Mouse (Mus musculus): ENCODE data around the gene Tanc1.

Gene Tanc1

DNA sequence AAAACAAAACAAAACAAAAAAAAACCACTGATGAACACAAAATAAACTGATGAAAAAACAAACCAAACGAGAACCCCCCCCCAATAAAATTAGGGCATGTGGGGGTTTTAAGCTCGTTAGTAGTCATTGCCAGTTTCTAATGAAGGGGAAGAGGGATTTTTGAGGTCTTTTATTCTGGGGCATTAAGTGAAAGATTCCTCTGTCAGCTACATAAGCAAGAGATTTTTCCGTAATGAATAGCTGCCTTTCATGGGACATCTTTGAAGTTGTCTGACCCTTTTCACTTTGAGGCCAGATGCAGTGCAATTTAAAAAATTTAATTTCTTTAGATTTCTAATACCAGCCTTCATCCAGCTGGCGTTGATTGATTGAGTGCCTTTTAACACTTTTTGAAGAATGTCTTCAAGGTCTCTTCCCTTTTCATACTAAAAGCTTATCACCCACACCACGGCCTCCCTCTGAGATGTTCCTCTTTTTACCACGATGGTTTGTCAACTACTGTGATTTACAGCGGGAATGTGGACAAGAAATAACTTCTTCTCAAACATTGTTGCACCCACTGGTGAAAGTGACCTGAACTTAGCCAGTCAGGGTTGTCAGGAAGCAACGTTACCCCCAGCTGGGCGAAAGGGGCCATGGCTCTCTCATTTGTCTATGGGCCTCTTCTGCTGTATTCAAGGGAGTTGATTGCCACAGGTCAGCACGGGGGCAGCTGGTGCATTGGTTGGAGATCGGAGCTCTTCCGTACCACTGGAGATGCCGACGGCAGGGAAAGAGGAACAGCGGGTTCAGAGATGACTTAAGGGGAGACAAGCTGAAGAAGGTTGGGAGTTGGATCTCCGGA is 76.6 kb downstream of the Tanc1 start:
- Histone ChIP-seq H3K9me3 (ENCODE audit: low read length) (no peaks in the 10 kb centered on the region), H3K4me1 (replicated peaks; ENCODE audit: low read depth, low read length) (peaks cover 71% of the 10 kb centered on the region), H3K4me3 (replicated peaks; ENCODE audit: low read length) (no peak overlapping the region), H3K36me3 (ENCODE audit: insufficient read depth, low read length) (peaks cover 32% of the 10 kb centered on the region), H3K27me3 (ENCODE audit: insufficient read depth, low read length) (no peaks in the 10 kb centered on the region)
- TF ChIP-seq NANOG (IDR thresholded peaks at IDR 0.05; ENCODE audit: borderline replicate concordance, low read length) (no peak), CTCF (conservative IDR thresholded peaks at IDR 0.05; ENCODE audit: low read length) (no peak), POU5F1 (IDR thresholded peaks at IDR 0.05; ENCODE audit: borderline replicate concordance, low read length) (no peak)

DNA sequence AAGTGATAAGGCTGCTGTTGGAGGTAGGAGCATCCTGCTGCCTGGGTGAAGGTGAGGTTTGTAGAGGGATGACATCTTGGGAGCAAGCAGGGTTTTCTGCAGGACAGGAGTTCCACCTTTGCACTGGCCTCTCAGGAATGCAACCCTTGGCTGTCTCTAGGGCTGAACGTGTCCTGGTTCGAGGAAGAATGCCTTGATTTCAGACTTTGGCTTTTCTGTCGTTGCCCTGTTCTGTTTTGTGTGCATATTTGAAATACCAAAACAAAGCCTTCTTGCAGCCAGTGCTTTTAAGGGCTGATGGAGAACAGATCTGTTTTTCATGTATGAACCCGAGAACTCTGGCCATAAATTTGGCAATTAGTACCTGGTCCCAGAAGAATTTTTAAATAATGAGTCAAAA is 79.3 kb downstream of the Tanc1 start:
- Histone ChIP-seq H3K27me3 (ENCODE audit: insufficient read depth, low read length) (no peaks in the 10 kb centered on the region), H3K4me1 (replicated peaks; ENCODE audit: low read depth, low read length) (peaks cover 57% of the 10 kb centered on the region), H3K36me3 (ENCODE audit: insufficient read depth, low read length) (peaks cover 40% of the 10 kb centered on the region), H3K9me3 (ENCODE audit: low read length) (no peaks in the 10 kb centered on the region), H3K4me3 (replicated peaks; ENCODE audit: low read length) (no peak overlapping the region)
- TF ChIP-seq POU5F1 (IDR thresholded peaks at IDR 0.05; ENCODE audit: borderline replicate concordance, low read length) (no peak), CTCF (conservative IDR thresholded peaks at IDR 0.05; ENCODE audit: low read length) (no peak), NANOG (IDR thresholded peaks at IDR 0.05; ENCODE audit: borderline replicate concordance, low read length) (no peak)

DNA sequence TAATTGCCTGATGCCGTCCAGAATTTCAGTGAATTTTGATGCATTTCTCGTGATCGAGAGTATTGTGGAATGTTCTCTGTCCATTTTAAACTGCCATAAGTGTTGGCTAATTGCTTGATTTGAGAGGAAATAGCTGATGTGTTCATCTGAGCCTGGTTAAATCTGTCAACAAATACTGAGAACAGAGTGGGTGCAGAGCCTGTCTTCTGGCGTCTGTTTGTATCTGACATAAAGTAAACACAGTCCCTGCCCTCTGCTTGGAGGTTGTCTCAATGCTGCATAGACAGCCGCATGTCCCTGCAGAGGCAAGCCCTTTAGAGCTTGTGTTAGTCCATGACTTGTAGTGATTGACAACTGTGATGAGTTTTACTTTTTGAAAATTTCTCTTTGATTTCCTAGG is 81.6 kb downstream of the Tanc1 start:
- no peak overlapping the region for H3K4me3 ChIP-seq (replicated peaks; ENCODE audit: low read length)
- no peaks in the 10 kb centered on the region for H3K27me3 ChIP-seq (ENCODE audit: insufficient read depth, low read length)
- peaks cover 40% of the 10 kb centered on the region for H3K36me3 ChIP-seq (ENCODE audit: insufficient read depth, low read length)
- no peak for TF ChIP-seq NANOG (IDR thresholded peaks at IDR 0.05; ENCODE audit: borderline replicate concordance, low read length)
- TF ChIP-seq CTCF (conservative IDR thresholded peaks at IDR 0.05; ENCODE audit: low read length): no peak
- TF ChIP-seq POU5F1 (IDR thresholded peaks at IDR 0.05; ENCODE audit: borderline replicate concordance, low read length): no peak
- peaks cover 54% of the 10 kb centered on the region for H3K4me1 ChIP-seq (replicated peaks; ENCODE audit: low read depth, low read length)
- H3K9me3 ChIP-seq (ENCODE audit: low read length): no peaks in the 10 kb centered on the region

DNA sequence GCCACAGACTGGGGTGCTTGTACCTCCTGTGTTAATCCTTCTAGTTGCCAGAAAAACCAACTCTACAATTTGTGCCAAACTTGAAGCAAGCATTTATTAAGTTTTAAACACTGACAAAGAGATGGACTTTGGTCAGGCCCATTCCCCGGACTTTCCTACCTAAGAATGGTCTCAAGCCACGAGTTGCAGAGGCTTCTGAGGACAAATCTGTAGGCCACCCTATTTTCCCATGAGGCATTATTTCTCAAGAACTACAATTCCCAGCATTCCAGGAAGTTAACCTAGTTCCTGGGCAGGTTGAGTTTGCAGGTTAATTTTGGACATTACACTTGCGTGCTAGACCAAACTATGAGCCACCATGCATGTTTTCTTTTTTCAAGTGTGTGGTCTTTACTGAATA is 85.3 kb downstream of the Tanc1 start:
- Histone ChIP-seq H3K4me3 (replicated peaks; ENCODE audit: low read length) (peak overlapping the region; percentile 56; the same call in 1 of the 2 replicates), H3K4me1 (replicated peaks; ENCODE audit: low read depth, low read length) (peaks cover 75% of the 10 kb centered on the region), H3K9me3 (ENCODE audit: low read length) (no peaks in the 10 kb centered on the region), H3K36me3 (ENCODE audit: insufficient read depth, low read length) (peaks cover 28% of the 10 kb centered on the region), H3K27me3 (ENCODE audit: insufficient read depth, low read length) (no peaks in the 10 kb centered on the region)
- TF ChIP-seq NANOG (IDR thresholded peaks at IDR 0.05; ENCODE audit: borderline replicate concordance, low read length): no peak
- no peak for TF ChIP-seq CTCF (conservative IDR thresholded peaks at IDR 0.05; ENCODE audit: low read length)

DNA sequence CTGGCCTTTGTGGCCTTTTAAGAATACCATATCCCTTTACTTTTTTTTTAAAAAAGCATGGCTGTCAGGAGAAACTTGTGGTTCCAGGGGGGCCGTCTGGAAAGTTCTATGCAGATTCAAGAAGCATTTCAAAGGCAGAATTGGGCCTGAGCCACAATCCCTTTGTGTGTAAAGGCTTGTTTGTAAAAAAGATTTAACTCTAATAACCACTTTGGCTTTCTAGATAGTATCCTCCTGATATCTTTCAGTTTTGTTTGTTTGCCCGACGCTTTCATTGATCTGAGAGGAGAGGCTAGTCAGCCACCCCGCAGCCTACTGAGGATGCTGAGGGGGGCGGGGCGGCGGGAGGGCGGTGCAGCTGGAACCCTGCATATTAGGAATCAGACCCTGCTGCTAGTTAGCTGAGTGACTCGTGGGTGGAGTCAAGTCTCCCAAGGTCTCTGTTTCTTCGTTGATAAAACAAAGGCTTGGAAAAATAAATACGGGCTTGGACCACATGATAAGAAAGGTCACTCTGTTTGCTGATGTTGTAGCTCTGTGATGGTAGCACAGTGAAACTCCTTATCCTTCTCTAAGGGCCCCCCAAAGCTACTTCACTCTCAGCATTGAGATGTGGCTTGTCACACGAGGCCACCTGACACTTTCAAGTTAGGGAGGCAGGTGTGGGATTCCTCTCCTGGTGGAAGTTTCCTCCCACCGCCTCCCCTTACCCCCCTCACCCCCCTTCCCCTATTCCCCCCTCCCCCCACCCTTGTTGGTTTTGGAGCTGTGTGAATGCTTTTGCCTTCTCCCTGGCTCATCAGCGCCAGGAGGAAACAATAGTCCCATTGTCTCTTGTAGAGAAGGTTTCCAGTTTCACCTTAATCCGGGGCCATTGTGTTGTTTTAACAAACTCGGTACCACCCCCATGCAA is 86.1 kb downstream of the Tanc1 start:
- H3K36me3 ChIP-seq (ENCODE audit: insufficient read depth, low read length): peaks cover 31% of the 10 kb centered on the region

DNA sequence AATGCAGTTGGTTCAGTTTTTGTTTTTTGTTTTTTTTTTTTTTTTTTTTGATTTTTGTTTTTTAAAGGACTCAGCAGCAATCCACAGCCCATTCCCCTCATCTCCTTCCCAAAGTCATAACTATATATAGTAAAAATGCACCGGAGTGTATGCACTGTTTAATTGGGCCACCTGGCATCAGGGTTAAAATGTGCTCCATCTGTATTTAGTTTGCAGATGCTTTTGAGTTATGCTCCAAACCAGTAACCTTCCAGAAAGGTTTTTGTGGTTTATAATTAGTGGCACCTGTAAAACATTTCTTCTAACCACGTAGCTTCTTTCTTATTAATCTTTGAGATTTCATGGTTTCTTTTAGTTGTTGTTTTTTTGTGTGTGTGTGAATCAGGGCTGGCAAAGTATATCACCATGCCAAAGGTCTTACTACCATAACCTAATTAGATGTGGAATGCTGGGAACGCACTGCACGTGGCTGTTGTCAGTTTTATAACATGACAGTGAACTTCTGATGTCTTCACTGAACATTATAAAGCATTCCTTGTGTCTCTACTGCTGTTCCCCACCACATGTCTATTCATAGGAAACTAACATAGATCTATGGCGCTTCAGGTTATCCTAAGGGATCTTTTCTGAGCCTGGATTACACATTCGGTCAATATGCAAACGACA is 86.9 kb downstream of the Tanc1 start:
- no peaks in the 10 kb centered on the region for H3K9me3 ChIP-seq (ENCODE audit: low read length)
- H3K4me3 ChIP-seq (replicated peaks; ENCODE audit: low read length): peak overlapping the region; percentile 33
- TF ChIP-seq POU5F1 (IDR thresholded peaks at IDR 0.05; ENCODE audit: borderline replicate concordance, low read length) (no peak), CTCF (conservative IDR thresholded peaks at IDR 0.05; ENCODE audit: low read length) (no peak), NANOG (IDR thresholded peaks at IDR 0.05; ENCODE audit: borderline replicate concordance, low read length) (no peak)
- peaks cover 61% of the 10 kb centered on the region for H3K4me1 ChIP-seq (replicated peaks; ENCODE audit: low read depth, low read length)
- no peaks in the 10 kb centered on the region for H3K27me3 ChIP-seq (ENCODE audit: insufficient read depth, low read length)
- peaks cover 31% of the 10 kb centered on the region for H3K36me3 ChIP-seq (ENCODE audit: insufficient read depth, low read length)

More for the DNA sequence above, 86.1 kb downstream of the Tanc1 start:
- peak overlapping the region; percentile 56 for H3K4me3 ChIP-seq (replicated peaks; ENCODE audit: low read length)
- H3K4me1 ChIP-seq (replicated peaks; ENCODE audit: low read depth, low read length): peaks cover 67% of the 10 kb centered on the region
- H3K9me3 ChIP-seq (ENCODE audit: low read length): no peaks in the 10 kb centered on the region
- TF ChIP-seq CTCF (conservative IDR thresholded peaks at IDR 0.05; ENCODE audit: low read length) (no peak), POU5F1 (IDR thresholded peaks at IDR 0.05; ENCODE audit: borderline replicate concordance, low read length) (no peak), NANOG (IDR thresholded peaks at IDR 0.05; ENCODE audit: borderline replicate concordance, low read length) (no peak)
- no peaks in the 10 kb centered on the region for H3K27me3 ChIP-seq (ENCODE audit: insufficient read depth, low read length)

DNA sequence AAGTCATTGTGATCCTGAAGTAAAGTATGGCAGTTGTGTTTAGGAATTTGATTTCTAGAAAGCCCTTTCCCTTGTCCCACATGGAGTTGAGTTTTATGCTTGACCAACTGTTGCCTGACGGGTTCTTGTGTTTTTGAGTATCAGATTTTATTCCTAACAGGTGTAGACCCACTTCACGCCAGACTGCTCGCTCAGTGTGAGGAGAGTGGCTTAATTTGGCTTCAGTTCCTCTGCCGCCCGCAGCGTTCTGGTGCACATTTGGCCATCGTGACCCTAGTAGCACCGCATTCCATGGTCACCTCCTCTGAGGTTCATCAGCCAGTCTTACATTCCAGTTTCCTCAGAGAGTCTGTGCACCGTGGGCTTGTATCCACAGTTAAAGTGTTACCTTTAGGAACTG is 88.1 kb downstream of the Tanc1 start:
- no peak for TF ChIP-seq POU5F1 (IDR thresholded peaks at IDR 0.05; ENCODE audit: borderline replicate concordance, low read length)
- no peak for TF ChIP-seq NANOG (IDR thresholded peaks at IDR 0.05; ENCODE audit: borderline replicate concordance, low read length)
- TF ChIP-seq CTCF (conservative IDR thresholded peaks at IDR 0.05; ENCODE audit: low read length): no peak
- H3K27me3 ChIP-seq (ENCODE audit: insufficient read depth, low read length): no peaks in the 10 kb centered on the region
- no peaks in the 10 kb centered on the region for H3K9me3 ChIP-seq (ENCODE audit: low read length)
- no peak overlapping the region for H3K4me3 ChIP-seq (replicated peaks; ENCODE audit: low read length)
- H3K36me3 ChIP-seq (ENCODE audit: insufficient read depth, low read length): peaks cover 28% of the 10 kb centered on the region
- peaks cover 61% of the 10 kb centered on the region for H3K4me1 ChIP-seq (replicated peaks; ENCODE audit: low read depth, low read length)

DNA sequence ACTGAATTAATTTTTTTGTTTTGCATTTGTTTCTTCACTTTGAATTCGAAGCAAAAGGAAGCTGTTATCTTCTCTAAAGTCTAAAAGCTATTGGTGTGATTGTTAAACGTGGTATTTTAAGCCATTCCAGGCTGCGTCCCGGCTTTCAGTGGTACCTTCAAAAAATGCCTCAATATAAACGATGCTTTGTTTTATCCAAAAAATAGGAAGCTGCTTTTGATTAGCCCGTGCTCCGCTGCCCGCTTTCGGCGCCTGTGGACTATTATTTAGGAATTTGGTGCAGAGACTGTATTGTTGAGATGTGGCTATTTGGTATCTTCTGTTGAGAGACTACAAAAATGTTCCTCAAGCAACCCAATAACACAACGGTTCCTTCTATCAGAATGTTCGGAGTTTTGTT is 93.4 kb downstream of the Tanc1 start:
- H3K4me1 ChIP-seq (replicated peaks; ENCODE audit: low read depth, low read length): peaks cover 23% of the 10 kb centered on the region
- H3K4me3 ChIP-seq (replicated peaks; ENCODE audit: low read length): no peak overlapping the region
- no peaks in the 10 kb centered on the region for H3K9me3 ChIP-seq (ENCODE audit: low read length)
- no peaks in the 10 kb centered on the region for H3K27me3 ChIP-seq (ENCODE audit: insufficient read depth, low read length)
- no peak for TF ChIP-seq CTCF (conservative IDR thresholded peaks at IDR 0.05; ENCODE audit: low read length)
- no peak for TF ChIP-seq NANOG (IDR thresholded peaks at IDR 0.05; ENCODE audit: borderline replicate concordance, low read length)
- TF ChIP-seq POU5F1 (IDR thresholded peaks at IDR 0.05; ENCODE audit: borderline replicate concordance, low read length): no peak
- H3K36me3 ChIP-seq (ENCODE audit: insufficient read depth, low read length): peaks cover 32% of the 10 kb centered on the region

All from E14TG2a.4 (cell line).